Comparison of ENCODE assay signal across 23 mouse cellular contexts in the genomic region with DNA sequence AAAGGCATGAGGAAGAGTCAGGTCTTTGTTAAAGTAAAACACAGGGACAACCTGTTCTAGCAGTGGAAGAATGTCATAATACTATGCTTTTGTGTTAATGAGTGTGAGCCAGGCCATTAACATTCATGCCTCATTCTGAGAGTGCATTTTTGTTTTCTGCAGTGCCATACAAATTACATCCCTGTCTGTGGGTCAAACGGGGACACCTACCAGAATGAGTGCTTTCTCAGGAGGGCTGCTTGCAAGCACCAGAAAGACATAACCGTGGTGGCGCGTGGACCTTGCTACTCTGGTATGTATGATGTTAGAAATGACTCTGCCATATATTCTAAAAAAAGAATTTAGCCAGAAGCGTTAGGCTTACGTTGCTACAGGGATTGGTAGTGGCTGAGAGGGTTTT. TPM values are rescaled to one million over a fixed set of nuclear protein-coding genes. Genes with fewer than 3 reads are reported as not detected.
DNase-seq lines count a peak whose midpoint lies in the region; ATAC-seq and TF ChIP-seq lines count a peak whose summit lies in the region.
"Had no signal": no experiment of that assay in that cellular context is flagged by ENCODE, and none has a peak within 500 bp of the region (broad histone marks: within the 10 kb centered on the region; RNA-seq: fewer than 3 reads in every experiment).

No protein-coding gene starts in this region.

- DNase-seq in frontal cortex, postnatal 25 days (ENCODE audit: low spot score in 2 of 2) = no peak
- DNase-seq in layer of hippocampus, adult 2 months (ENCODE audit: low spot score in 2 of 2) = no peak
- DNase-seq in layer of hippocampus, adult 9-11 months = no peak
- DNase-seq in left cerebral cortex, postnatal 14 days (ENCODE audit: low spot score in 2 of 2) = peak; percentile 30 to 54
- no peak for DNase-seq in left cerebral cortex, adult 11 months (ENCODE audit: low spot score)
- DNase-seq: adrenal gland, adult 2 months; adrenal gland, postnatal 10 days; adrenal gland, postnatal 25 days; B cell, adult 2 months; cerebellum, adult 11-12 months; cerebellum, adult 2 months; cerebellum, adult 9-10 months; cerebellum, postnatal 10 days; cerebellum, postnatal 25 days had no signal

- H3K27me3 ChIP-seq in forebrain, embryonic 12.5 days = no peaks in the 10 kb centered on the region
- H3K27me3 ChIP-seq: CH12.LX; embryonic facial prominence, embryonic 12.5 days had no signal

- H3K36me3 ChIP-seq in forebrain, embryonic 12.5 days (replicated peaks) = peaks cover 46% of the 10 kb centered on the region
- H3K36me3 ChIP-seq: G1E had no signal

- H3K4me3 ChIP-seq in layer of hippocampus, adult 2 months = no peak overlapping the region; the same call in 1 of the 2 replicates
- no peak overlapping the region for H3K4me3 ChIP-seq in forebrain, embryonic 12.5 days (replicated peaks)
- H3K4me3 ChIP-seq: embryonic facial prominence, embryonic 10.5 days; embryonic facial prominence, embryonic 12.5 days had no signal

- peak; percentile 28; the same call in 1 of the 2 replicates for ATAC-seq in frontal cortex, adult (ENCODE audit: low TSS enrichment)
- no peak for ATAC-seq in forebrain, embryonic 12.5 days (ENCODE audit: low FRiP score)
- ATAC-seq: CD4-positive, CD25-positive, alpha-beta regulatory T cell, adult 4 months; forebrain, embryonic 14.5 days; forebrain, embryonic 16.5 days had no signal

- peak overlapping the region; percentile 62; the same call in 1 of the 2 replicates for H3K27ac ChIP-seq in layer of hippocampus, adult 2 months
- no peak overlapping the region for H3K27ac ChIP-seq in forebrain, embryonic 12.5 days
- H3K27ac ChIP-seq: embryonic facial prominence, embryonic 10.5 days; embryonic facial prominence, embryonic 12.5 days had no signal

- intact Hi-C loops in left cerebral cortex, postnatal 14 days (cut with DNase I) = no loop called here

- 89% methylated on average over 6 of the region's 6 CpGs for WGBS in forebrain, embryonic 12.5 days

- no peaks in the 10 kb centered on the region for H3K9me3 ChIP-seq in forebrain, embryonic 12.5 days
- H3K9me3 ChIP-seq: embryonic facial prominence, embryonic 10.5 days; embryonic facial prominence, embryonic 12.5 days had no signal

- no peak overlapping the region for H3K9ac ChIP-seq in forebrain, embryonic 12.5 days
- H3K9ac ChIP-seq: embryonic facial prominence, embryonic 12.5 days had no signal

- H3K4me1 ChIP-seq in forebrain, embryonic 12.5 days = peaks cover 9% of the 10 kb centered on the region
- H3K4me1 ChIP-seq: embryonic facial prominence, embryonic 10.5 days; embryonic facial prominence, embryonic 12.5 days had no signal

- H3K4me2 ChIP-seq in forebrain, embryonic 12.5 days = no peak overlapping the region
- H3K4me2 ChIP-seq: embryonic facial prominence, embryonic 12.5 days had no signal

- TF ChIP-seq CTCF in layer of hippocampus, adult 2 months (conservative IDR thresholded peaks at IDR 0.05) = no peak

RNA-seq across cellular contexts. Expression of gene Tmeff1, which starts 25.3 kb away (rescaled TPM):
- 100 to 1,000 TPM; 122 to 130 TPM for total RNA-seq in layer of hippocampus, adult 2 months (2021)
- 100 to 1,000 TPM; 124 to 134 TPM for total RNA-seq in left cerebral cortex, postnatal 14 days (2021)
- 165 and 166 TPM in 2 replicates for polyA plus RNA-seq in forebrain, embryonic 12.5 days (2016; fragmentation: Nextera tagmentation; extraction: Ambion mirVana)
- total RNA-seq: G1E had no signal
- polyA plus RNA-seq: G1E had no signal

RNA-seq across cellular contexts. Expression of gene Cavin4, which starts 53.1 kb away (rescaled TPM):
- 1 to 10 TPM; 2.1 TPM for total RNA-seq in layer of hippocampus, adult 2 months (2021)
- 1 to 10 TPM; 1.7 to 2.1 TPM for total RNA-seq in left cerebral cortex, postnatal 14 days (2021)
- polyA plus RNA-seq in forebrain, embryonic 12.5 days (2016; fragmentation: Nextera tagmentation; extraction: Ambion mirVana) = 1.9 and 2.1 TPM in 2 replicates
- polyA plus RNA-seq: adrenal gland, adult 2 months; CD4-positive, CD25-positive, alpha-beta regulatory T cell, adult 4 months; G1E had no signal

Comparison
In these comparisons a context has a peak if more than half of its experiments do, and no peak if none do; other contexts are left out.
1. DNase-seq: peak in left cerebral cortex, postnatal 14 days (2 of 2); none in frontal cortex, postnatal 25 days (0 of 2), layer of hippocampus, adult 2 months (0 of 2), layer of hippocampus, adult 9-11 months (single experiment) and left cerebral cortex, adult 11 months (single experiment).